Mouse (Mus musculus) kidney, postnatal 4 days (tissue): ENCODE results near the gene Hist1h4i.

Experiments used
- DNase-seq, 2 experiments: peaks; one replicate each; pipeline ENCODE4 v3.0.0; 2021; ENCODE audit warnings: mixed read lengths in 2 of 2

The Hist1h4i gene

DNA sequence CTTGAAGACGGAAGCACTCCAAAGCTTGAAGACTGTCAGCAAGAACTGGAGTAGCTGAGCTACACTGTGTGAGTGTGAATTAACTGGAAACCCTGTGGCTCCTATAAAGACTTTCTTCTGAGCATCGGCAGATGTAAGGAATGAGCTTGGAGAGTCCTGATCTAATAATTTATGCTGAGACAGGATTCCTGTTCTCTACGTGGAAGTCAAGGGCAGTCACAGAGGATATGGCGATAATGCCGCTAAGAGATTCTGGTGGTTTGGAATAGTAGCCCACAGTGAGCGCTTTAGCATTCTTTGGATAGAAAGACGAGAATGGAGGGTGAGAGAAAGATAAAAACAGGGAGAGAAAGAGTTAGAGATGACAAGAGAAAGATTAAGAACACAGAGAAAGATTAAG, 33.3 kb downstream of the Hist1h4i start:
- no peak for DNase-seq

DNA sequence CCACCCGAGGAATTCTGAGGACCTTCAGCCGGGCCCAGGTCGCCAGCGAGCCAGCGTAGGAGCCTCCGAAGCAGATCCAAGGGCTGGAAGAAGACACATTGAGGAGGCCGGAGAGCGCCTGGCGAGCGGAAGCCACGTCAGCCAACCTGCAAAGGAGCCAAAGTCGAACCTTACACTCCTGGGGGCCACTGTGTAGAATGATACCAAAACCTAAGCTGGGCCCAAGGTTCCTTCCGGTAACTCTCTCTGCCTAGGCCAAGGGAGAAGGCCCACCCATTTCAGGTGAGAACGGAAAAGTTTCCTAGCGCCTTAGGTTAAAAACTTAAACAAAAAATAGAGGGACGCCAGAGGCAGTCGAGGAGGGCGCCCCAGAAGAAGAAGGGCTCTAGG, 34.0 kb downstream of the Hist1h4i start:
- DNase-seq, result no peak

- peak; percentile 72 to 79 for DNase-seq
Observed at GRCm38 (mm10) chr13:22006334-22007120, 34.6 kb downstream of the Hist1h4i start.

DNA sequence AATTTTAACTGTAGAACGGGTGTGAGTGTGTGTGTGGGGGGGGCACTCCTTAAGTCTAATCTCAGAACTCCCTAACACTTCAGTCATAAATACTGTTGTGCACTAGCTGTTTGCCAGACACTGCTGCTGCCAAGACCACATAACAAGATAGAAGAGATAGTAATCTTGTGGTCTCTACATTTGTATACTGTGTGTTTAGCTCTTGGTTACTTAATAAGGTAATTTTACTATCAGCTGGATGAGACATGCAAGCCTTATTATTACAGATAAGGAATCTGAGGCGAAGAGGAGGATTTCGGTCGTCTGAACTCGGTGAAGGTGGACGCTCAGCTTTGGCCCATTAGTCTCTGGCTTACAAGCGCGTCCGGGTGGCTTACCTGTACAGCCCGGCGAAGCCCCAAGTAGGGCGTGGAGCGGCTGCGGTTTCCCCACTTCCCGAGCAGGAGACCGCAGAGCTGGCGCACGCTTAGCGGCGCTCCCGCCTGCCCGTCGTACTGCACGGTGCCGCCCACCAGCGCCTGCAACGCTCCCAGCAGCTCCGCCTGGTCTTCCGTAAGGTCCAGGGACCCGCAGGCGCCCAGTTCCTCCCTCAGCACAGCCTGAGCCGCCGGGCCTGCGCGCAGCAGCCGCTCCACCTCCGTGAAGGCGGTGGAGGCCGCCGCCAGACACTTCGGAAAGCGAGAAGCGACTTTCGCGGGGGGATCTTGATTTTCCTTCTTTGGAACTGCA, 35.4 kb downstream of the Hist1h4i start:
- DNase-seq, result peak; percentile 60 to 72

GRCm38 (mm10) chr13:22001823-22002222, 39.3 kb downstream of the Hist1h4i start:
- peak in 1 of 2 experiments; percentile 24 for DNase-seq

DNA sequence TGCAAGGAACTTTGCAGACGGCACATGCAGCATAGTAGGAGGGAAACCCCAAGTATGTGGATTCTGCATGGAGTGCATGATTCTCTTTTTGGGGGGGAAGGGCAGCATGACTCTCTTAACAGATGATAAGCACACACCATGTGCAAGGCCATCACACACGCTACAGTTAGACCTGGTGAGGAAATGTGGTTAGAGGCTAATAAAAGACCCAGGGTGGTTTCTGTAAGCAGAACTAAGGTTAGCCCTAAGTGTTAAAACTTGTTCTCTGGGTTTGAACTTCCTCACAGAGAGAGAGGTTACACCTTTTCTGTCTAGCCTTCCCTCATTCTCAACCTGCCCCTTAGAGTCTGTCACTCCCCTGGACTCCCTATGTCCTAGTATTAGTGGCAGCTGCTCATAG, 39.8 kb downstream of the Hist1h4i start:
- DNase-seq, result no peak

DNA sequence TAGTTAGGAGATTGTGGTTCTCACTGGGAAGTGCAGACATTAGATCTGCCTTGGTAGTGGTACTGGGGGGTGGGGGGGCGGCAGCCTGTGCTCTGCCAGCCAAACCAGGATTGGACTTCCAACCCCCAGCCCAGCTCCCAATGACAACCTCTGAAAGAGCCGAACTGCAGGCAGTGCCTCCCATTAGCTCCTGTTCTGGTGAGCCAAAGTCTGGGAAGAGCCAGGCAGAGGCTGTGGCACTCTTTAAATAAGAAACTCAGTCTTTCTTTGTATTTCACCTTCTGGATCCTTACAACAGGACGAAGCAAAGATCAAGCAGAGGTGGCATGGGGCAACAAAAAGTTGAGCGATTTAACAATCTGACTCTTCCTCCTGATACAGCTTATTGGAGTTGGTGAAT, 42.0 kb downstream of the Hist1h4i start:
- no peak for DNase-seq

GRCm38 (mm10) chr13:21998412-21998811, 42.8 kb downstream of the Hist1h4i start:
- no peak for DNase-seq

- no peak for DNase-seq
Observed at GRCm38 (mm10) chr13:21997821-21998220, 43.3 kb downstream of the Hist1h4i start.

DNA sequence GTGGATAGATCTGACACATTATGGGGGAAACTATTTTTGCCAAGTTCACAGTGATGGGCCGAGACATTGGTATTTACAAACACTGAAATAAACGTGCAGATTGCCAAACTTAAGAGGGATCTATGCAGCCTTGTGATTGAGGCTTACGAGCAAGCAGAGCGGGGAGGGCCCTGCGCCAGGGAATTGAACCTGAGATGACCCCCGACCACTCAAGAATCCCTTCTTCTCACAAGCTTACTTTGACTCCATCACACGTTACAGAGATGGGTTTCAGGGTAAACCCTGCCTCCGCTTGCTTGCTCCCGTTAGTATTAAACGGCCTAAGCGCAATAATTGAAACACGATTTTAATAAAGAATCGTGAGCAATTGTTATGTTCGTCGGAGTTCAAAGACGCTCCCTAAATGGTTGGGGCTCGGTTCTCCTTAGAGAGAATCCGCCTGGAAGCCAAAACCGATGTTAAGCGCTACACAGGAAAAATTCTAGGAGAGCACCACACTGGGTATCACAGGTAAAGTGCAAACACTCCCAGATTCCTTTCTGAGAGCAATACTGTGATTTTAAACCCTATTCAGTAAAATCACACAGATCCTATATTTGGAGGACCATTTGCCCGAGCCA, 43.9 kb downstream of the Hist1h4i start:
- DNase-seq, result no peak

DNA sequence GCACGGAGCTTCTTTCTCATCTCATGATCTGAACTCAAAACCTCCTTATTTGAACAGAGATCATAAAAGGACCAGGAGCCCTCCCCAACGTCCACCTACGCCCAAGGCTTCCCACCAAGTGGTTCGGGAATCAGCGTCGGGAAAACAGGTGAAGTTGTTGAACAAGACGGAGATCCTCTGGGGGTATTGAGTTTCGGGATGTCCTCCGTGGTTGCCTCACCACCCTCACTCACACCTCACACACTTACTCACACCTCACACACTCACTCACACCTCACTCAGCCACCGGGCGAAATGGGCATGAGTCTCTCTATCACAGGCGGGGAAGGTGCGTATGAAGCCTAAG, 44.3 kb downstream of the Hist1h4i start:
- DNase-seq, result peak in 1 of 2 experiments; percentile 12

DNA sequence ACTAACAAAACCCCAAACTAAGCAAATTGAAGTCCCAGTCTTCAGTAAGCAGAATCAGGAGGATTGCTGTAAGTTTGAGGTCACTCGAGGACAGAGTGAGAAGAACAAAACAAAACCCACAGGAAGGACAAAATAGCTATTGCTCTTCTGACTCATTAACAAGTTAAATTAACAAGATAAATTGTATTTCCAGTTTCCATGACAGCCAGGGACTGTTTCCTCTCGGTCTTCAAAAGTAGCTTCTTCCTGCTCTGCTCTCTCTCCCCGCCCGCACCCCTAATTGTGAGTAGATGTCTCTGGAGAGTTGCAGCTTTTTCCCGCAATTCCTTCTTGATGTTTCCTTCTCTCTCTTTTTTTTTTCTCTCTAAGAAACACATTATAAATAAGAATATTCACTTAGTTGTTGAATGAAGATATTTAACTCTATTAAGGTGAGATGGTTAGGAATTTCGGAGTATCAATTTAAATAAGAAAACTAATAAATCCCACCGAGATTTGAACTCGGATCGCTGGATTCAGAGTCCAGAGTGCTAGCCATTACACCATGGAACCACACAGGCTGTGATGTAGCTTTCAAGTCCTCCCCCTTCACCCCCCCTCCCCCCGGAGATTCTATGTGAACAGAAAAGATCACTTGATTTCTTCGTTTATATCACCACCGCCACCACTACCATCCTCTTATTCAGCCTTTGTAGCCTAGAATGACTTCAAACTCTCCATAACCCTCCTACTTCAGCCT, 44.9 kb downstream of the Hist1h4i start:
- DNase-seq, result peak in 1 of 2 experiments; percentile 31

- peak; percentile 56 to 71 for DNase-seq
Observed at GRCm38 (mm10) chr13:21995331-21995914, 45.7 kb downstream of the Hist1h4i start.

GRCm38 (mm10) chr13:21994896-21995295, 46.3 kb downstream of the Hist1h4i start:
- DNase-seq, result no peak

- DNase-seq, result peak; percentile 47 to 57
Observed at GRCm38 (mm10) chr13:21993957-21994738, 47.0 kb downstream of the Hist1h4i start.

GRCm38 (mm10) chr13:21992550-21992949, 48.6 kb downstream of the Hist1h4i start:
- DNase-seq, result no peak
